Mouse (Mus musculus) kidney, adult 2 months (tissue): ENCODE data around the gene Clcn2.

ENCODE experiments used
- CTCF ChIP-seq: fragments of 200-500 bp; conservative IDR thresholded peaks from 2 replicates; pipeline ENCODE4 v1.5.1; 2011; ENCODE audit warnings: low read depth, mild to moderate bottlenecking, control low read depth, low read length, moderate library complexity, mixed read lengths; ENCODE audit not compliant: insufficient read depth, insufficient read length
- POLR2A ChIP-seq: fragments of 200-500 bp; IDR thresholded peaks from one replicate; pipeline ENCODE4 v1.6.1; 2011; ENCODE audit warnings: low read depth, low read length, control low read depth

DNA sequence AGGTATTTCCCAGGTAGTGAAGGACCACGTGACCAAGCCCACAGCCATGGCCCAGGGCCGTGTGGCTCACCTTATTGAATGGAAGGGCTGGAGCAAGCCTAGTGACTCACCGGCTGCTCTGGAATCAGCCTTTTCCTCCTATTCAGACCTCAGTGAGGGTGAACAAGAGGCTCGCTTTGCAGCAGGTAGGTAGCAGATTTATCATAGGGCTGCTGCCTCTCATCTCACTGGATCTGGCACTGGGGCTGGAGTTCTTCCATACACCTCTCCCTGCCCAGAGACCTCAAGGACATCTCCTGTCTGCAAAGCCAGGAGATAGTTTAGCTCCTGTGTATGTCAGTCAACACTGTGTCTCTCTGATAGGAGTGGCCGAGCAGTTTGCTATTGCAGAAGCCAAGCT, 18.3 kb downstream of the Clcn2 start:
- TF ChIP-seq POLR2A, result no peak
- TF ChIP-seq CTCF, result no peak
